Mouse (Mus musculus): ENCODE measurements at regions not wholly inside any gene's neighbourhood (a gene's known extent, or its start where the extent isn't known, plus 50 kb on each side); places are given as distances from the start of the nearest gene placed in this dataset.

DNA sequence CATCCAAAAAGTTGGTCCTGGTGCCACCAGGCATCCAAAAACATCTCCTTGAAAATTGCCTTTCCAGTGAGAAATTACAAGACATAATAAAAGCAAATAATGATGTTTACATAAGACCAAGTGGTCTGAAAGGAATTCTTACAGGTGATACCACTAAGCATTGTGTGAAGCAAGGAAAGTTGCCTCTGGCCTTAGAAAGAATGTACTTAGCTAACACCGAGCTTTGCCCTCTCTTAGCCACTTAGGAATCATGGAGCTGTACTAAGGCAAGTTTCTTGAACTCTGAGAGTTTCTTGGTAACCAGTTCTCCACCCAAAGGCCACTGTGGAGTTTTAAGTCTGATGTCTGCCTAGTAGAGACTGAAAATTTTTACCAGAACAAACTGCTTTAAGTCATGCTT is 359.4 kb upstream of the Cdh11 start:
- no peak for DNase-seq (ENCODE audit: low spot score)

DNA sequence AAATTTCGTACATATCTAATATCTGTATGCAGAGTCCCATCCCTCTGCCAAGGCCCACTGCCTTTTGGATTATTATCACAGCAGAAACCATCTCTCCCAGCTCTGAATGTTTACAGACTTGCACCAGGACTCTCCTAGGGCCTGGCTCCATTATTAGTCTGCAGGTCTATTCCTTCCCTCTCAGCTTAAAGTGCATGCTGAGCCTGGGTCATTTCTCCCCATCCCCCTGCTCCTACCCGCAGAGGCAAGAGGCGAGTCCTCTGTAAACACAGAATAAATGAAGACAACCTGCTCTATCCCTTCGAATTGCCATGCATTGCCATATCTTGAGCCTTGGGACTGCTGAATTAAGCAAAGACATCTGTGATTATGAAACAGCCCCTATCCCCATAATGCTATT is 362.6 kb upstream of the Cdh11 start:
- no peak for DNase-seq (ENCODE audit: low spot score)

DNA sequence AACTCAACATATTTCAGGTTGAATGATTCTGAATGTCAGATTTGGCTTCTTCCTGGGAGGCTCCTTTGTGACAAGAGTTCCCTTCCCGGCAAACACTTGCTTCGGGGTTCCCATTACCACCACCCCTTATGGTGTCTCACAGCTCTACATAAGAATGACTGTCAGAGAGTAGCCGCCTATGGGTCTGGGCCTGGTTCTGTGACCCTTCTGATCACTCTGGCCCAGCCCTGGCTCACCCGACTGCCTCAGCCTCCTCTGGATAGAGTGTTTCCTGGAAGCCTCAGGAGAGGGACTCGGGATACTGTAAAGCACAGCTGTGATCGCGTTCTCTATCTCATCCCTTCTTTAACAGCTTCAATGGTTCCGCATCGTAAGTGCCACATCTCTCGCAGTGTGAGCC is 363.0 kb upstream of the Cdh11 start:
- DNase-seq (ENCODE audit: low spot score) = no peak

DNA sequence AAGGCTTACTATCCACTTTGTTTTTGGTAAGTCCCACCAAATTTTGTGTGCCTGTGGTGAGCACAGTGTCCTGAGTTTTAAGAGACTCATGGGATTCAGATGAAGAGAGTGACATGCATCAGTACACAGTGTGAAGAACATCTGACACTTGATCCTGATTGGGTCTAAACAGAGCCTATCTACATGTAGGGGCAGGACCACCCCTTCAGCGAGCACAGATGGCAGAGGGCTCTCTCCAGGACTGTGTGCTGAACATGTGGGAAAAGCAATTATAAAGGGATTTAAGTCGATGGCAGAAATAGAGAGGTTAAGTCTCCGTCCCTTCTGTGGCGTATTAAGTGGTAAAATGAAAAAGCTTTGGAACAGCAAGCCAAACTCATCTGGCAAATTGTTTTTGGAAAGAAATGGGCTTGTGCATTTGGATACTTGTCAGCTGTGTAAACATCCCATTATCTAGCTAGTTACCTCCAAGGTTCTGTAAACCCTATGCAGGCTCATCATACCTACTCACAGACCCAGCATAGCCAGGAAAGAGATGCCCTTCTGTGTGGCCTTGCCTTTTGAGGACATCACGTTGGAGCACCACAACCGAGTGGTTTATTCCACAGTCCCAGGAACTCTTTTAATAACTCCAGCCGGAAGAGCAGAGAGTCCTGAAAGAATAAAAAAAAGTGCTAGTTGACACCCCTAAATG is 381.3 kb upstream of the Cdh11 start:
- DNase-seq (ENCODE audit: low spot score) = no peak

- no peak for DNase-seq (ENCODE audit: low spot score)
Measured at GRCm38 (mm10) chr8:103173313-103173712, 387.9 kb upstream of the Cdh11 start.

GRCm38 (mm10) chr8:103173803-103174429 is 388.5 kb upstream of the Cdh11 start:
- DNase-seq (ENCODE audit: low spot score) = no peak

- peak; percentile 95 for DNase-seq (ENCODE audit: low spot score)
Measured at GRCm38 (mm10) chr8:103180661-103181060, 395.2 kb upstream of the Cdh11 start.

DNA sequence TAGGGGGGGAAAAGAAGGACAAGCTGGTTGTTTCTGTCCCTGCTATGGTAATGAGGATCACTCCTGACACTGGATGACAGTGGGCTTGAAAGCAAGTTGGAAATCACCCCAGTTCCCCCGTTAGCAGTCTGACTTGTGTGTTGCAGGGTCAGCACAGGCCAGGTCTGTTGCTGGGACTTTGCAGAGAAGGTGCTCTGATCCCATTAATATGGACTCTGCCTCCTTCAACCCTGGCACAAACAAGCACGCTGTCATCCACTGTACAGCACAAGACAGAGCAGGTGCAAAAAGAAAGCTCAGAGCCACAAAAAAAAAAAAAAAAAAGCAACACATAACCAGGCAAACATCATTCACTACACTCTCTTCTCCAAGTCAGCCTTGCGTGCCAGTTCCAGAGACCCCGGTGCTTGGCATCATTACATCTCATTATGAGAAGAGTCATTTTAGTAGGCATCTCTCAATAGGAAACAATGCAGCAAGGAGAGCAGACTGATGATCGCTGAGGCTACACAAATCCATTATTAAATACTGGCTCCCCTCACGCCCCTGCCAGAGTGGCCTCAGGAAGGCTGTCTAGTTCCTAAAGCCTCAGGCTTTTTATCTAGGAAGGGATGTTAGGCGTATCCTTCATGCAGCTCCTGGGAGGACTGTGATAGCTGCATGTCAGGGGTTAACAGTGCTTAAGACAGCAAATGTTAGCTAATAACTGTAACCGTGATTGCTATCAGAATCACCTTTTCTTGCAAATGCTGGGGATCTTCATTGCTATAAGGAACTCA is 403.5 kb upstream of the Cdh11 start:
- DNase-seq (ENCODE audit: low spot score) = no peak

- no peak for DNase-seq (ENCODE audit: low spot score)
Measured at GRCm38 (mm10) chr8:103198251-103198650, 412.8 kb upstream of the Cdh11 start.

DNA sequence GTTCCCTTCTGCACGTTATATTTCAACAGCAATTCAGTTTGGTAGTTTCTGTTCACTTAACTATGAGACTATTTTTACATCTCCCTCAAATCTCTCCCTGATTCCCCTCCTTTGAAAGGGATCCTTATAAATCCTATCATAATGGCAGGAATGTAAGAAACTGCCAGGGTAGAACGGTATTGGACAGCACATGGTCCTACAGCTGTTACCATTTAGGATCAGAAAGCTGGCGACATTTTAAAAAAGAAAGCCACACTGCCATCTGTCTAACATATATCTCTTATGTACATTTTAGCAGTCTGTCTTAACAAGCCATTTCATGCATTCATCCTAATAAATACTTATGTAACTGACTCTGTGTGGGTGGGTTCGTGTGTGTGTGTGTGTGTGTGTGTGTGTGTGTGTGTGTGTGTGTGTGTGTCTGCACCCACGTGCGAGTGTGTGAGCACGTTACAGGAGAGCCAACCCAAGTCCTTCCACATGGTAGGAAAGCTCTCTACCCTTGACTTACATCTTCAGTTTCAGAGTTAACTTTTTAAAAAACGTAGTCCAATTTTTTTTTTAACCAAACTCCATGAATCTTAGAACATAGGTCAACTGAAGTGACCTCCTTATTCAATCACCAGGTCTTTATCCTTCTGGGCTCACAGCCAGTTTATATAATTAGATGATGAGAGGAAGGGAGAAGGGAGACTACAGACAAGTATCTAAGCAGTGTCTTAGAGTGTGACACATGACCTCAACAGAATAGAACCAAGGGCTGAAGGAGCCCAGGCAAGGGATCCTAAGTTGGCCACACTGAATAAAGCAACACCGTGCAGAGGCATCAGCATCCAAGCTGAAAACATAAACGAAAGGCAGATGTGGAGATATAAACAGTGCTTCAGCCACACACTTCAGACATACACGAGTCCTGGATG is 414.5 kb upstream of the Cdh11 start:
- DNase-seq (ENCODE audit: low spot score) = peak; percentile 50

DNA sequence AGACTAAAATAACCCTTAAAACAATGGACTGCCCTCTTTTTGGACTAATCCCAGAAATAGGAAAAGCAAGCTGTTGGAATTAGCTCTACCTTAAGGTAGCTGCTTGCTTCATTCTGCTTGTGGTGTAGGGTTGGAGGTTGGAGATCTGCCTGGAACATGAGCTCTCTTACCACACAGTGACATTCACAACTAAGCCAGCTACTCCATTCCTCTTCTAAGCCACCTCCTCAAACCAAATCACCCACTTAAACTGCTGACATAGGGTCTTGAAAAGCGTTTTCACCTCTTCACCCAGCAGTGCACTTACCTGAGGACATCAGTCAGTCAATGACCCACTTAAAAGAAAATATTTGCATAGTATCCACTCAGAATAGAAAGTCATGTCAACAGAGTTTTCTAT is 418.3 kb upstream of the Cdh11 start:
- DNase-seq (ENCODE audit: low spot score) = peak; percentile 66

DNA sequence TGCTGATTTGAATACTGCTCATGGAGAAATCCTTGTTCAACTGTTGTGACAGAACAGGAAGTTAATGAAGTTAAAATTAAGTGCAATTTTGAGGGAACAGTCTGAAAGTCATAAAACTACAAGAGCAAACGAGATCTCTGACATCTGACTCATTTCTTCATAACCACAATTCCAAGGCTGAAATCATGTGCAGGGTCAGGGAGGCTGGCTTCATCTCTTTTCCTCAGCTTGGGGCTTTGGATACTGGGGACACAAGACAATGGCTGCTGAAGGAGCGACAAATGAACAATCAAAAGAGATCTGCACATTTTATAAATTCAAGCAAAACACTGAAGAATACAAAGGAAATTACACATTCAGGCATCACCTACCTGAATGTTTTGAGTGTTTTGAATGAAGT is 429.2 kb upstream of the Cdh11 start:
- no peak for DNase-seq (ENCODE audit: low spot score)

DNA sequence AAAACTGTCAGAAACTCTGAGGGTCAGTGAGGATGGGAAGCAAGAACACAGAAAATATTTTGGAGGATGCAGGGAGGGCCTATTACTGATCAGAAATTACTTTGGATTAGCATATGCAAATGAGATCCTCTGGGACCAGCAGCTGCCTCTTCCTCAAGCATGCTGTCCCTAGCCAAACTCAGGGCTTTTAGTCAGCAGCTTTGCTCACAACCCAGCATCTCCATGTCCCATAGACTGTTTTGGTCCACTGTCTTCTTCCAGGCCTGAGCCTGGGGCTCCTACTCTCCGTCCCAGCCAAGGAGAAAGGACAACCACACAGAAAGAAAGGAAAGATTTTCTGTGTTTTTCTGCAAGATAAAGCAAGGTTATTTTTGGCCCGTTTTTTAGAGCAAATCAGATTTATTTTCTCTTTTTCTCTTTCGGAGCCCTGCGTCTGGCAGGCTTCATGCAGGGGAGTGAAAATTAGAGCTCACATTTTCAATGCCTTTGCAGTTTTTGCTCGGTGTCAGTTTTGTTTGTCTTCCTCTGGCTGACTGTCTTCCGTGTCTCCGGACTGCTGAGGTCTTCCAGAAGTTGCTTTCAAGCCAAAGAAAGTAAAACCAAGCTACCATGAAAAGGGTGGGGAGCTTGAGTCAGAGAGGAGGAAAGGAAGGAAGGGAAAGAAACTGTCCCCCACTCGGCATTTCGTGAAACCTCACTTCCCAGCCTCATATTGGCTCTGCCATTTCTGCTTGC is 445.5 kb upstream of the Cdh11 start:
- DNase-seq (ENCODE audit: low spot score) = no peak

GRCm38 (mm10) chr8:103234374-103234773 is 448.9 kb upstream of the Cdh11 start:
- no peak for DNase-seq (ENCODE audit: low spot score)

GRCm38 (mm10) chr8:103235614-103236013 is 450.2 kb upstream of the Cdh11 start:
- DNase-seq (ENCODE audit: low spot score) = peak; percentile 79

- DNase-seq (ENCODE audit: low spot score) = no peak
Measured at GRCm38 (mm10) chr8:103238456-103238970, 453.1 kb upstream of the Cdh11 start.

DNA sequence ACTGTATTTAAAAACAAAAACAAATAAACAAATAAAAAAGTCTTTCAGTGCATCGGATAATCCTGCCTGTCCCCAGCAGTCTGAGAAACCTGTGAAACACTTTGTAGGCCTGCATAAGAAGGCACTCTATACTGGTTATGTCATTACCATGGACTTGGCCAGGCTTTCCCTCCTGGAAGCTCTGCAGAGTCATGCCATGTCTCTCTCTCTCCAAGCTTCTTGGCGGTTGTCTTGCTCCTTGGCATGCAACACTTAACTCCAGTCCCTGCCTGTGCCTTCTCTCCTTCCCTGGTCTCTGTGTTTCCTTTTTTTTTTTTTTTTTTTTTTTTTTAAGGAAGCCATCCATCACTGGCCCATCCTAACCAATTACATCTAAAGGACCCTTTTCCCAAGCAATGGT is 458.7 kb upstream of the Cdh11 start:
- peak; percentile 97 for DNase-seq (ENCODE audit: low spot score)

DNA sequence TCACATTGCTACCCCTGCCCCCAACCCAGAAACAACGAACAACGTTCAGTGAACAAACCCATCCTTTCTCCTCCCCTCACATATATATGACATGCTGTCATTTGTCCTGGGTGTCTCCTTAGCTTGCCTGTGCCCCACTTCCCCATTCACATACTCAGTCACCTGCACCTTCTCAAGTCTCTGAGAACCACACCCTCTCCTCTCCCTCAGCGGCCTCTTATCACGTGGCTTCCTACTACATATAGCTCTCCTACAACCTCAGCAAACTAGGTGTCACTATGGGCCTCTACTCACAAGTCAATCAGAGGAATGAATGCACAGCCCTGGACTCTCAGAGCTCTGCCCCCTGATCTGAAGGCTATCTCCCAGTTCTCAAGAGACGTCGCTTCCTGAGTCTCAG is 459.2 kb upstream of the Cdh11 start:
- DNase-seq (ENCODE audit: low spot score) = no peak

DNA sequence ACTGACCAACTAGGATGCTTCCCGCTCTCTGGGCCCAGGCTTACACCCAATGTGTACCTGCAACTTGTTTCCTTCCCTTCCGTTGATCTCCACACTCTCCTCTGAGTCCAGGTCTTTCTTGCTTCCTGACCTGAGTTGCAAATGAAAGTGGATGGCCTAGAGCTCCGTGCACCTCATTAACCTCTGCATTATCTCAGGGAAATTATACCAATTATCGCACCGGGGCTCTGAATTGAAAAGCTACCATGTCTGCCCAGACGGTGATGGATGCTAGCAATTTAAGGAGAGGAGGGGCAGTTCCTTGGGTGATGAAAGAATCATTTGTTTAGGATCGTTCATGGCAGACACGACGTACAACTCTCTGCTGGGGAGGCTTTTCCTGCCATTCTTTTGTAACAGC is 460.4 kb upstream of the Cdh11 start:
- DNase-seq (ENCODE audit: low spot score) = no peak

GRCm38 (mm10) chr8:103261236-103261635 is 475.8 kb upstream of the Cdh11 start:
- no peak for DNase-seq (ENCODE audit: low spot score)

- DNase-seq (ENCODE audit: low spot score) = no peak
Measured at GRCm38 (mm10) chr8:103270035-103270434, 484.6 kb upstream of the Cdh11 start.

Data from adipocyte (in vitro differentiated cells).